Mouse (Mus musculus): ENCODE measurements around the gene Rgs17.

DNA sequence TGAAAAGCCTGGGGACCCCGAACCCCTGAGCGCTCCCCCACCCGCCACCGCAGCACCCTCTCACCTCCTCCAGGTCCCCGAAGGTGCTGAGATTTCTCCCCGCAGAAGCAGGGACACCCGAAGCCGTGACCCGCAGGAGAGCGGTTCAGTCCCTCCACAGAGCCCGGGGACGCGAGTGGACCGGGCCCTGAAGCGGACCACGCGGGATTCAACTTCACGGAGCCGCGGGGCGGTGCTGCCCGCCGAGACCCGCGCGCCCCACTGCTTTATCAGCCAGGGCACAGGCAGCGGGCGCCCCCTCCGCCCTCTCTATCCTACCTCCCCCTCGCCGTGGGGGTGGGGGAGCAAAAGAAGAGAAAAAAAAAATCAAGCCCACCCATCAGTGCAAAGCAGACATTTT, 429 bp downstream of the Rgs17 start:
- no peak for TF ChIP-seq POLR2A (IDR thresholded peaks at IDR 0.05; ENCODE audit: borderline replicate concordance, insufficient read depth, low read length)
- no peak for TF ChIP-seq CTCF (IDR thresholded peaks at IDR 0.05; ENCODE audit: borderline replicate concordance, insufficient read depth, low read depth, low read length)

Data from cerebellum, adult 2 months (tissue).